In the genomic region with DNA sequence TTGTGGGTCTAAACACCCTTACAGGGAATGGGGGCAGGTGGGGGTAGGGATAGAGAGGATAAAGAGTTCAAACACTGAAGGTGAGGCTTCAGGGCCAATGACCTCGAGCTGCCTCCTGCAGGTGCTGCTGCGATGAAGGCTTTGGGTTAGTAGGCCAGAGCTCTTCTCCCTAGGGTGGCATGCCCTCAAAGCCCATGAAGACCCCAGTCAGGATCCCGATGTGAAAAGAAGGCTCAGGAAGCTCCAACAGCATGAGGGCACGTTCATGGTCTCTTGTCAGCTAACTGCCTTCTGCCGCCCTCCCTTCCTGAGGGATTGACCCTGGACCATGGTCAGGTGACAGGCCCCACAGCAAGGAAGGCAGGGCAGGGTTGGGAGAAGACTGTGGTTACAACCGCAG, we compare ENCODE assay signal across 27 mouse cellular contexts. TPM values are rescaled to one million over a fixed set of nuclear protein-coding genes. Genes with fewer than 3 reads are reported as not detected.
A peak's percentile ranks its signal among the peaks of the same experiment; 100 is the strongest.
DNase-seq lines count a peak whose midpoint lies in the region; ATAC-seq lines count a peak whose summit lies in the region.
"Had no signal": no experiment of that assay in that cellular context is flagged by ENCODE, and none has a peak within 500 bp of the region (broad histone marks: within the 10 kb centered on the region; RNA-seq: fewer than 3 reads in every experiment).

No protein-coding gene starts in this region.

- H3K4me2 ChIP-seq in forebrain, embryonic 11.5 days (ENCODE audit: low read depth, low read length, severe bottlenecking), result no peak overlapping the region
- H3K4me2 ChIP-seq: forebrain, embryonic 13.5 days; heart, embryonic 11.5 days; hindbrain, embryonic 14.5 days; liver, embryonic 12.5 days; midbrain, embryonic 11.5 days had no signal

- 81% methylated on average over 6 of the region's 6 CpGs for WGBS in forebrain, embryonic 11.5 days
- WGBS in forebrain, embryonic 10.5 days, result 83% methylated on average over 6 of the region's 6 CpGs

- H3K27ac ChIP-seq in forebrain, embryonic 11.5 days (ENCODE audit: low read depth, low read length), result no peak overlapping the region
- no peak overlapping the region for H3K27ac ChIP-seq in forebrain, embryonic 10.5 days
- H3K27ac ChIP-seq: forebrain, embryonic 13.5 days; hindbrain, embryonic 14.5 days; liver, embryonic 12.5 days; stomach, postnatal 0 days had no signal

- peaks cover 10% of the 10 kb centered on the region for H3K36me3 ChIP-seq in forebrain, embryonic 11.5 days (ENCODE audit: control insufficient read depth, insufficient read depth, low read length)
- peaks cover 93% of the 10 kb centered on the region for H3K36me3 ChIP-seq in forebrain, embryonic 10.5 days (replicated peaks)
- H3K36me3 ChIP-seq: liver, embryonic 12.5 days had no signal

- no peak for ATAC-seq in forebrain, embryonic 11.5 days (replicated peaks; ENCODE audit: low FRiP score)
- ATAC-seq: forebrain, embryonic 13.5 days; intestine, postnatal 0 days; liver, embryonic 12.5 days; liver, postnatal 0 days; midbrain, embryonic 16.5 days had no signal

- no peak overlapping the region for H3K9ac ChIP-seq in forebrain, embryonic 11.5 days (ENCODE audit: low read length)
- H3K9ac ChIP-seq: forebrain, embryonic 13.5 days; hindbrain, embryonic 14.5 days; liver, embryonic 12.5 days; liver, postnatal 0 days had no signal

- peaks cover 10% of the 10 kb centered on the region for H3K27me3 ChIP-seq in forebrain, embryonic 11.5 days (ENCODE audit: control insufficient read depth, insufficient read depth, low read length)
- peaks cover 62% of the 10 kb centered on the region for H3K27me3 ChIP-seq in forebrain, embryonic 10.5 days (ENCODE audit: poor library complexity, severe bottlenecking)

- peak; percentile 45 for DNase-seq in forebrain, embryonic 11.5 days (ENCODE audit: low spot score)
- no peak for DNase-seq in forebrain, embryonic 10.5 days (ENCODE audit: extremely low spot score, low spot score)
- peak; percentile 2 for DNase-seq in layer of hippocampus, adult 9-11 months
- no peak for DNase-seq in layer of hippocampus, adult 11-12 months (ENCODE audit: low spot score)
- peak; percentile 29 for DNase-seq in cerebellum, adult 9-11 months
- DNase-seq in cerebellum, postnatal 25 days, result peak; percentile 23 to 27
- DNase-seq: adrenal gland, postnatal 36 days; B cell, adult 2 months; gastrocnemius, postnatal 25 days; heart, adult 18-20 months; heart, postnatal 4 days; kidney, adult 9 months; kidney, postnatal 14 days; left cerebral cortex, postnatal 4 days; lung, postnatal 36 days; right cerebral cortex, postnatal 4 days had no signal

- H3K4me3 ChIP-seq in forebrain, embryonic 11.5 days (ENCODE audit: low read depth, low read length), result no peak overlapping the region
- no peak overlapping the region for H3K4me3 ChIP-seq in forebrain, embryonic 10.5 days
- H3K4me3 ChIP-seq: erythroblast, embryonic 14.5 days; forebrain, embryonic 13.5 days; liver, embryonic 12.5 days had no signal

- peaks cover 16% of the 10 kb centered on the region for H3K4me1 ChIP-seq in forebrain, embryonic 11.5 days (replicated peaks; ENCODE audit: control insufficient read depth, insufficient read depth, low read length)
- H3K4me1 ChIP-seq in forebrain, embryonic 10.5 days, result peaks cover 28% of the 10 kb centered on the region

- H3K9me3 ChIP-seq in forebrain, embryonic 11.5 days (ENCODE audit: control insufficient read depth, low read length), result no peaks in the 10 kb centered on the region; the same call in 1 of the 2 replicates
- H3K9me3 ChIP-seq in forebrain, embryonic 10.5 days, result peaks cover 4% of the 10 kb centered on the region; the same call in 1 of the 2 replicates
- H3K9me3 ChIP-seq: liver, embryonic 12.5 days had no signal

RNA-seq across cellular contexts. Expression of a gene that starts 5.1 kb away (rescaled TPM):
- polyA plus RNA-seq in forebrain, embryonic 11.5 days (2014; fragmentation: Nextera tagmentation; extraction: Ambion mirVana), result 2.6 and 2.9 TPM in 2 replicates
- 1.3 and 1.5 TPM in 2 replicates for polyA plus RNA-seq in forebrain, embryonic 10.5 days (2016; fragmentation: Nextera tagmentation; extraction: Ambion mirVana)
- polyA plus RNA-seq: spleen, adult 2 months had no signal

RNA-seq across cellular contexts. Expression of a gene that starts 7.7 kb away (rescaled TPM):
- polyA plus RNA-seq in forebrain, embryonic 11.5 days (2014; fragmentation: Nextera tagmentation; extraction: Ambion mirVana), result 60.9 and 68.9 TPM in 2 replicates
- 74.9 and 78.5 TPM in 2 replicates for polyA plus RNA-seq in forebrain, embryonic 10.5 days (2016; fragmentation: Nextera tagmentation; extraction: Ambion mirVana)

RNA-seq across cellular contexts. Expression of a gene that starts 31.2 kb away (rescaled TPM):
- 8.2 and 9.8 TPM in 2 replicates for polyA plus RNA-seq in forebrain, embryonic 11.5 days (2014; fragmentation: Nextera tagmentation; extraction: Ambion mirVana)
- polyA plus RNA-seq in forebrain, embryonic 10.5 days (2016; fragmentation: Nextera tagmentation; extraction: Ambion mirVana), result 1.8 and 2.1 TPM in 2 replicates
- polyA plus RNA-seq: erythroblast, embryonic 14.5 days; liver, embryonic 12.5 days; liver, postnatal 0 days had no signal

RNA-seq across cellular contexts. Expression of a gene that starts 36.3 kb away (rescaled TPM):
- polyA plus RNA-seq in forebrain, embryonic 11.5 days (2014; fragmentation: Nextera tagmentation; extraction: Ambion mirVana), result 115 and 124 TPM in 2 replicates
- 95.8 and 96.9 TPM in 2 replicates for polyA plus RNA-seq in forebrain, embryonic 10.5 days (2016; fragmentation: Nextera tagmentation; extraction: Ambion mirVana)

RNA-seq across cellular contexts. Expression of a gene that starts 36.3 kb away (rescaled TPM):
- 22.3 and 25.3 TPM in 2 replicates for polyA plus RNA-seq in forebrain, embryonic 11.5 days (2014; fragmentation: Nextera tagmentation; extraction: Ambion mirVana)
- polyA plus RNA-seq in forebrain, embryonic 10.5 days (2016; fragmentation: Nextera tagmentation; extraction: Ambion mirVana), result 15.1 and 15.8 TPM in 2 replicates

Comparison
In these comparisons a context has a peak if more than half of its experiments do, and no peak if none do; other contexts are left out.
1. DNase-seq: peak in forebrain, embryonic 11.5 days (single experiment), layer of hippocampus, adult 9-11 months (single experiment), cerebellum, adult 9-11 months (single experiment) and cerebellum, postnatal 25 days (2 of 2); none in forebrain, embryonic 10.5 days (single experiment) and layer of hippocampus, adult 11-12 months (single experiment).